Mouse (Mus musculus): ENCODE measurements around the gene Ola1.

DNA sequence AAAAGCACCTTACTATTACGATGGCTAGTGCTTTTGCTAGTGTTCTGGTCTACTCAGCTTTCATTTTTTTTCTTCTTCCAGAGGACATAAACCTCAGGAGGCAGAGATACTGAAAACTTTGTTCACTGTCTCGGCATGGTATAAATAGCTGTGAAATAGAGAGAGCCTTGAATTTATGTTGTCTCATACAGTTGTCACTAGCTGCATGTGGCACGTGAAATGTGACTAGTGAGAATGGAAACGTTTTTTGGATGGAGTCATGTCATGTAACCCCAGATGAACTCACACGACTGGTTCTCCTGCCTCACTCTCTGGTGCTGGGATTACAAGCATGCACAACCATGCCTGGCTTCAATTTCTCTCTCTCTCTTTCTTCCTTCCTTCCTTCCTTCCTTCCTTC lies 173.2 kb downstream of the Ola1 start:
- TF ChIP-seq CTCF (IDR thresholded peaks at IDR 0.05; ENCODE audit: control insufficient read depth, insufficient read depth, low read length) (no peak), POLR2A (IDR thresholded peaks at IDR 0.05; ENCODE audit: borderline replicate concordance, control insufficient read depth, low read depth, low read length) (no peak)

All from bone marrow, adult 2 months (tissue).